Mouse (Mus musculus) cerebellum, postnatal 4 days (tissue): ENCODE measurements around the gene Limk2.

ENCODE experiments used
- DNase-seq, 2 experiments: peaks; one replicate each; pipeline ENCODE4 v3.0.0; 2022; ENCODE audit warnings: low spot score in 2 of 2, mixed read lengths in 1 of 2

Gene Limk2

DNA sequence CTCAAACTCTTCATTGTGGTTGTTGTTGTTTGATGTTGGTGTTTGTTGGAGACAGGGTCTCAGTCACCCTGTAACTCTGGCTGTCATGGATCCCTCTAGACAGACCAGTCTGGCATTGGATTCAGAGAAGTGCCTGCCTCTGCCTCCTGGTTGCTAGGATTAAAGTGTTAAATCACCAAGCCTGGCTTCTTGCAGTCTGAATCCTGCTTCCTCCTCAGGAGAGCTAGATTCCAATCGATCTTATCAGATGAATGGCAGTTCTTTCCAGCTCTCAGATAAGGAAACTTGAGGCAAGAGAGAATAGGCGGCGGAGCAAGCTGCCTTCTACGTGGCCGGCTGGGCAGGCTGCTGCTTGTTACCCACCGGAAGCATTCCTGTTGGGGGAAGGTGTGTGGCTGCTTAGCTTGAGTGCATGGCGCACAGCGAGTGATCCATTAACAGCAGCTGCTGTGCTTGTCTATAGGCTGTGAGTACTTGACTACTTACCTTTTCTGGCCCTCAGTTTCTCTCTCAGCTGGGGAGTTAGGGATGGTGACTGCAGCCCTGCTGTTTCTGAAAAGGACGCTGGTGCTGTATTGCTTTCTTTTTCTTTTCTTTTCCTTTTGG is 74.2 kb downstream of the Limk2 start:
- no peak for DNase-seq

GRCm38 (mm10) chr11:3334141-3334710 is 74.8 kb downstream of the Limk2 start:
- no peak for DNase-seq

DNA sequence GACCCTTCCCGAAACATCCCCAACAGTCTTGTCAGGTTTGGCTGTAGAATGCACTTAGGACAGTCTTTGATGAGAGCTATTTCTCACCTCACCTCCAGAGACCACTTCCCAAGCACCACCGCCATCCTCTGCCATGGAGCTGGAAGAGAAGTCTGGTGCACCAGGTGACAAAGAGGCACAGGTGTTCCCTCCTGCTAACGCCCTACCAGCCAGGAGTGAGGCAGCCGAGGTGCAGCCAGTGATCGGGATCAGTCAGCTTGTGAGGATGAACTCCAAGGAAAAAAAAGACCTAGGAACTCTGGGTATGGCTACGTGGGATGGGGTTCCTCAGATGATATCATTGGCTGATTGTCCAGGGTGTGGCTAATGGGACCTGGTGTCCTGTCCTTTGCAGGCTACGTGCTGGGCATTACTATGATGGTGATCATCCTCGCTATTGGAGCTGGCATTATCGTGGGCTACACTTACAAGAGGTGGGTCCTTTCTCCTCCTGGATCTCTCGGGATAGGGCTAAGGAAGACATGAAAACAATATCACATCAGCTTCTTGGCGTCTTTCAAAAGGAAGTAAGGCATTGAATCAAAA is 75.8 kb downstream of the Limk2 start:
- DNase-seq, result no peak

DNA sequence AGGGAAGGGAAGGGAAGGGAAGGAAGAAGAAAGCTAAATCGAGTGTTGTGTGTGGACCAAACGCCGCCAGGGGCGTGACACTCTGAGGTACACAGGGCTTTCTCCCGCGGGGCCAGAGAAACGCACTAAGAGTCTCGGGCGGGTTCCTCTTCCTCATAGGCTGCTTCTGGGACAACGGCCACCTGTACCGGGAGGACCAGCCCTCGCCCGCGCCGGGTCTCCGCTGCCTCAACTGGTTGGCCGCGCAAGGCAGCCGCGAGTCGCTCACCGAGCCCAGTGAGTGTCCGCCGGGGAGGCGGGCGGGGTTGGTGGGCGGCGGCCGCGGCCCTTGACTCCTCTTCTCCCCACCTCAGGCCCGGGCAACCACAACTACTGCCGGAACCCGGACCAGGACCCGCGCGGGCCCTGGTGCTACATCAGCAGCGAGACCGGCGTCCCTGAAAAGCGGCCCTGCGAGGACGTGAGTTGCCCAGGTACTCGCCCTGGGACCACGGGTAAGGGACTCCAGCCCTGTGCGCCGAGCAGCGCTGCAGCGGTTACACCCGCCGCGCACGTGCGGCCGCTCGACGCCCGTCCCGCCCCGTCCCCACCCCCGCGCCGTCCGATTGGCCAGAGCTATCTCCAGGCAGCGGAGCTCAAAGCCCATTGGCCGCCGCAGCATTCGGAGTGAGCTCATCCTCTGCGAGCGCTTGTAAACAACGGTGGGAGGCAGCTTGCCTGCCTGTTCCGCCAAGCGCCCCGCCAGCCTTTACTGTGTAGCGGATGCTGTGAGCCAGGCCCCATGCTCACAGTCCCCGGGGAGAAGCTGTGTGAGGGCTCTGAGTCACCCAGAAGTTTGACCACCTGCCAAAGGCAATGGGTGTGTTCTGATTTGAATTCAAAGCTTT is 77.0 kb downstream of the Limk2 start:
- peak; percentile 73 to 89 for DNase-seq

GRCm38 (mm10) chr11:3330991-3331750 is 77.8 kb downstream of the Limk2 start:
- no peak for DNase-seq

DNA sequence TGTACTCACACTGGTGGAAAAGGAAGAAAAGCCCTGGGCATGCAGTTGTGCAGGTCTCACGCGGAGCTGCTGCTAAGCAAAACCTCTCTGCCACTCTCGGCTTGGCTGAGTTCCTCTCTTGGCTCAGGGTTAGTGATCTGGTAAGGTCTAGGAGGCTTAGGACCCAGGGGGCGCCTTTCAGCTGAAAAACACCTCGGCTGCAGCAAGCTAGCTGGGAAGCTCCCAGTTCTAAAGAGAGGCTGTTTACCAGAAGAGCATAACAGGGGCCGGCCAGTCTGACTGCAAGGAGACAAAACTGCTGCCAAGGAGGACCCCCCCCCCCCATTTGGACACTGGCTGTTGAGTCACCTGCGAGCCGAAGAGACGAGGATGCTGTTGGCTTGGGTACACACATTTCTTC is 78.4 kb downstream of the Limk2 start:
- DNase-seq, result peak; percentile 61 to 83

DNA sequence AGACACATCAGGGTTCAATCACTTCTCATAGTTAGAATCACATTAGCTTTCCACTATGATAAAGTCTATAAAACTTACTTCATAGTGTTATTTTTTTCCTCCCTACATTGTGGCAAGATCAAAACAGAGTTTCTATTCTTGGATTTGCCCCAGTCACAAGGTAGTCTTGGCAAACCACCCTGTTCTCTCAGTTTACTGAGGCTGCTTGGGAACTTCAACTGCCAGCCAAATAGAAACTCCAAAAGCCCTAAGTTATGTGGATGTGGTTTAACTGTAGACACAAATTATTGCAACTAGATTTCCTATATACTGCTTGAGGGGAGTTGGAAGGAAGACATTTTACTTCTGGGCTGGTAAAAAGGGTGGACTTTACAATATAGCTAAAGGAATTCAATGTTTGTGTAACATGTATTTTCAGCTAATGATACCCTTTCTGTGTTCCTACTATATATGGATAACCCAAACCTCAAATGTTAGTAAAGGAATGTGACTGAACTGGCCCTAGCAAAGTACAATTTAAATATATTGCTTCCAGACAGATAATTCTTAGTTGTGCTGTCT is 79.0 kb downstream of the Limk2 start, which contains the start of gene Pik3ip1:
Gene Pik3ip1, plus strand, starts transcription at position 511 of the 561 bp plus-strand sequence.
- DNase-seq, result no peak

- no peak for DNase-seq
These were observed 79.9 kb downstream of the Limk2 start for GRCm38 (mm10) chr11:3328806-3329775.

GRCm38 (mm10) chr11:3328271-3328670 is 80.7 kb downstream of the Limk2 start:
- no peak for DNase-seq

- no peak for DNase-seq
These were observed 90.7 kb downstream of the Limk2 start for GRCm38 (mm10) chr11:3318286-3318685.

- peak in 1 of 2 experiments; percentile 58 for DNase-seq
These were observed 94.8 kb downstream of the Limk2 start for GRCm38 (mm10) chr11:3314148-3314547.

- DNase-seq, result no peak
These were observed 95.7 kb downstream of the Limk2 start for GRCm38 (mm10) chr11:3313294-3313693.

- DNase-seq, result no peak
These were observed 97.2 kb downstream of the Limk2 start for GRCm38 (mm10) chr11:3311586-3312347.

DNA sequence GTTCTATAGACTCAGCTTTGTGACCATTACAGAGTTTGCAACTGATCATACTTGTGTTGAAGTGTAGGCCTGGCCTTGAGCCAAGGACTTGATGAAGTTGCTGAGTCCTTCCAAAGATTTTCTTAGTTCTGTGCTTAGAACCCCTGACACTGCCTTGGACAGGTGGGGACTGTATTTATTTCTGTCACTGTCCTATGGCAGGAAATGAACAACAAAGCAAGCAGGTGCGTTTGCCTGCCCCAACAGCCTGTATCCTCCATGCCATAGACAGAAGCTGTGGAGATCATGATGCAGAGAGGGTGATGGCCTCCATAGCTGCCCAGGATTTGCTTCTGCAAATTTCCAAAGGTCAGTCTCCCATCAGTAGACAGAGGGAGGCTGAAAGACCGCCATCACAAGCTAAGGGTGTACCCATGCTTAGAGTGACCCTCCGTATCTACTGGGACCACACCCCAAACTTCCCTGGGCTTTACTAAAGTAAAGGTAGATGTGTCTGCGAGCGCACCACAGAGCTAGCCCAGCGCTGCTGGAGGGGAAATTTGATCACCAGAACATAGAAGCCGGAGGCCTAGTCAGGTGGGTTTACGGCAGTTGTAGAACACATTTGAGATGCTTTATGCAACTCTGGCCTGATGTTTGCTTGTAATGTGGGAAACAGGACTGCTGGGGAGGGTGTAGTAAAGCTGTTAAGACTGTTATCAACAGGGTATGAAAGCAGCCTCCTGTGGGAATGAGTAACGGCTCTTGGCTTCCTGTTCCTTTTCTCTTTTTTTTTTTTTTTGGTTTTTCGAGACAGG is 98.0 kb downstream of the Limk2 start:
- DNase-seq, result no peak

- DNase-seq, result no peak
These were observed 99.1 kb downstream of the Limk2 start for GRCm38 (mm10) chr11:3309884-3310283.

DNA sequence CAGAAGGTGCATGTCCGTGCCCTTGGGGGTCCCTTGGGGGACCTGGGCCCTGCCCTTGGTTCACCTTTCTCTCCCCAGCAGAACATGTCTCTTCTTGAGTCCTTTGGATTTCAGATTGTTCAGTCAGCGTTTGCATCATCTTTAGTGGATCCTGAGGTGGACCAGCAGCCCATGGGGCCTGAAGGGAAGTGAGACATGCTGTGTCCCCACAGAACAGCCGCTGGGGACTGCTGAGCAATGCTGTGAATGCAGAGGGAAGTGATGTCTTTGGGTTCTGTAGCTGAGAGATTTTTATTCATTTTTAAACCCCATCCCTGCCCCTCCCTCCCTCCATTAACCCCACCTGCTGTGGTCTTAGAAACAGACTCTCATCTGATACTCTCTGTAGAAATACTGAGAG is 101.1 kb downstream of the Limk2 start:
- no peak for DNase-seq

- no peak for DNase-seq
These were observed 103.2 kb downstream of the Limk2 start for GRCm38 (mm10) chr11:3305821-3306220.

DNA sequence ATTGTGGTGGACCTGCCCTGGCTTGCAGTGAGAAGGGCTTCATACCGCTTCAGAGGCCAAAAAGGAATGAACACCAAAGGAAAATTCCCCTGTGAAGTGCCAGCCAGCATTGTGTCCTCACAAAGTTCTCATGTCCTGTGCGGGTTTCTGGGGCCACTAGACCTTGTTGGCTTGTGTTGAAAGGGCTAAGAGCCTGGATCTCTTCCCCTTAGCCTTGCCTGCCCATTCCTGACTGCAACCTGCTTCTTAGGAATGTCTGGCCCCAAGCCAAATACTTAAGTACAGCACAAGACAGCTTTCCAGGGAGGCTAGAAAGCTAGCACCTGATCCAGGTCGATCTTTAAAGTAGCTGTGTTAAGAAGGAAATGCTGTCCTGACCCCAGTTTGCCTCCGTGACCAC is 106.2 kb downstream of the Limk2 start:
- DNase-seq, result no peak

DNA sequence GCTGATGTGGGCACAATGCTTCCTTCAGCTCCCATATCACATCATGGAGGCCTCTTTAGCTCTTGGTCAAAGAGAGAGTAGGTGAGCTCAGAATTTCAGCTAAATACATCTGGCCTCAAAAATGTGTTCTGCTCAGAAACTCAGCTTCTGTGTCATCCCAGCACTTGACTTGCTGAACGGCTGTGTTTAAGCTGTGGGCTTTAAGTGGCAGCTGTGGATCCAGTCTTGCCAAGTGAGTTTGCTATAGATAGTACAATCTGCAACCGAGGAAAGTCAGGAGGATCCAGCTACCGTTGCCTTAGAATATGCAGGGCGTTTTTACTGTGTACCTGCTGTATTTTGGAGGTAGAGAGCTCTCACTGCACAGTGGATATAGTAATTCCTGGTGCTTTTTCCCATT is 106.6 kb downstream of the Limk2 start:
- DNase-seq, result no peak
